Mouse (Mus musculus) CH12.LX (cell line): ENCODE results near the gene Tns2.

Experiments
- CTCF ChIP-seq, 2 experiments: IDR thresholded peaks in 1 of 2; conservative IDR thresholded peaks in 1 of 2; 2 replicates each; pipeline ENCODE4 v1.5.1; 2011 to 2012; ENCODE audit warnings: low read depth in 2 of 2, low read length in 2 of 2, improper control_type of control experiment in 1 of 2, inconsistent platforms in 1 of 2, mild to moderate bottlenecking in 1 of 2, moderate library complexity in 1 of 2
- MYC ChIP-seq: IDR thresholded peaks from 2 replicates; pipeline ENCODE4 v1.6.1; 2011; ENCODE audit warnings: low read depth, mild to moderate bottlenecking, improper control_type of control experiment, low read length
- NELFE ChIP-seq: IDR thresholded peaks from 2 replicates; pipeline ENCODE4 v1.6.1; 2011; ENCODE audit warnings: low read depth, low read length, improper control_type of control experiment
- POLR2A ChIP-seq: IDR thresholded peaks from 2 replicates; pipeline ENCODE4 v1.6.1; 2011; ENCODE audit warnings: low read depth, mild to moderate bottlenecking, improper control_type of control experiment, low read length
- ZKSCAN1 ChIP-seq: IDR thresholded peaks from 2 replicates; pipeline ENCODE4 v1.6.1; 2012; ENCODE audit warnings: low read depth, inconsistent platforms, low read length, improper control_type of control experiment, borderline replicate concordance

GRCm38 (mm10) chr15:102111495-102111829 is 11.2 kb downstream of the Tns2 start:
- TF ChIP-seq NELFE (no peak), ZKSCAN1 (no peak), CTCF (conservative IDR thresholded peaks at IDR 0.05 in 1 of 2, IDR thresholded peaks at IDR 0.05 in 1 of 2; ENCODE audit: low read depth in 2 of 2, low read length in 2 of 2) (no peak), MYC (no peak), POLR2A (no peak)
